Mouse (Mus musculus): ENCODE measurements around the gene Dtd1. TPM values are rescaled to one million over a fixed set of nuclear protein-coding genes. Genes with fewer than 3 reads are reported as not detected.
"Not testable (repeated sequence)": the region's sequence is repeated elsewhere in the genome, so short reads cannot be mapped to it uniquely, and the experiment has no call there.

Gene Dtd1
- polyA plus RNA-seq (2021): 45.8 TPM

DNA sequence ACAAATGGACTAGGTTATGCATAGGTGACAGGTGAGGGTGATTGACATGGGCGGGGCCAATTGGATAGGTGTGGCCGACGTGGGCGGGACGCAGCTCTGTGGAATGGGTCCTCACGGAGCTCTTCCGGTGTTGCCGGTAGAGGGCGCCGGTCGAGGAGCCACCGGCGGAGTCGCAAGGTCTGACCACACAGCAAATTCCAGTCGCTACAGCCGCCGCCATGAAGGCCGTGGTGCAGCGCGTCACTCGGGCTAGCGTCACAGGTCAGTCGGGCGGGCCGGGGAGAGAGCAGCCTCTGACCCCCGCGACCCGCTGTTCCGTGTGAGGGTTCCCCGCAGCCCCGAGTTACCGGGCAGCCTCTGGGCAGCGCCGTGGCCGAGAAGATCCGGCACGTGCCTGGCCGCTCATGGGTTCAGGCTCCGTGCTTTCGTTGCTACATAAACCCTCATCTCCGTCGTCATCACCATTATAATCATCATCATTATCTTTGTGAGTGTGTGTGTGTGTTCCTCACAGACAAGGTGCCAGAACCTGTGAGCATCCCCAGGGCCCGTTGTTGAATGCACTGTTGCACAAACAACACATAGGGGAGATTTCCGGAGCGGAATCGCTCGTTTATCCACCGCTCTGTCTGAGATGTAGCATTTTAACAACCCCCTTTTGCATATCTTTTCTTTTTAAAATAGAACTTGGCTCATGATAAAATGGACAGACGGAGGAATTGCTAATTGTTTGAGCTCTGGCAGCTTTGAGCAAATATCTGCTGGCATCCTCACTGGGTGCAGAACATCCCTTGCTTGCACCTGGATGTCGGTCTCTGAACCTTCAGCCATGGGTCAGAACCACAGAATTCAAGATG, at the start of gene Dtd1:
Gene Dtd1, plus strand, starts transcription at position 67 of the 857 bp plus-strand sequence.
- ATAC-seq: peak; percentile 96
- ChIA-PET POLR2A (no interaction called here), CTCF (interaction anchor here (0.7 to 1.8 kb wide), 5 partner anchors 13 to 560 kb away, joined by 3 to 9 read pairs (median 3); no protein-coding TSS in a partner anchor)
- in situ Hi-C loops (cut with MboI; ENCODE audit: low pct_unique_long_range_greater_than_20kb): loop anchor here (25.0 kb wide), 1 partner anchor 1312 kb away; the partner anchor contains the start of gene Naa20
- peak; percentile 98 for TF ChIP-seq CTCF (IDR thresholded peaks at IDR 0.05)
- no peak for DNase-seq (ENCODE audit: low read depth, low spot score)
- no peaks in the 10 kb centered on the region for H3K27me3 ChIP-seq

DNA sequence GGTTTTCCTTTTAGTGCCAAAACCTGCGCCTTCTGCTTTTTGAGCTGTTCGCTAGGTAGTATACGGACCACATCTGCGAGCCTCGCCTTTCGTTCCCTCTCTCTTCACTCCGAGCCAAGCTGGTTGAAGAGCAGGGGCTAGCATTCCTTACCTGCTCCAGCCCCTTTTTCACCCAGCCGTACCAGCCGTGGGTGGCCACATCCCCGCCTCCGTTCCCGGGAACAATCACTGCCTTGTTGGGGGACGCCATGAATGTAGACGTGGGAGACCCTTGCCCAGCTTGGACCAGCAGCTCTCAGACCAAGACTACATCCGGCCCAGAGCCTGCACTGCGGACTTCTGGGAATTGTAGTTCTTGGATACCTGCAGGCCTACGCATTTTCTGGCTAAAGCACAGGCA, 49.2 kb upstream of the Dtd1 start, which contains the start of gene Rbbp9:
Gene Rbbp9, minus strand, starts transcription at position 341 of the 400 bp plus-strand sequence.
- DNase-seq (ENCODE audit: low read depth, low spot score) (no peak), ATAC-seq (peak; percentile 79)
- no peaks in the 10 kb centered on the region for H3K27me3 ChIP-seq
- POLR2A ChIA-PET: interaction anchor here (0.8 to 1.9 kb wide), 2 partner anchors 11 to 92 kb away, joined by 3 to 4 read pairs; no protein-coding TSS in a partner anchor
- CTCF ChIA-PET: no interaction called here
- TF ChIP-seq CTCF (IDR thresholded peaks at IDR 0.05): no peak
- in situ Hi-C loops (cut with MboI; ENCODE audit: low pct_unique_long_range_greater_than_20kb): no loop called here

DNA sequence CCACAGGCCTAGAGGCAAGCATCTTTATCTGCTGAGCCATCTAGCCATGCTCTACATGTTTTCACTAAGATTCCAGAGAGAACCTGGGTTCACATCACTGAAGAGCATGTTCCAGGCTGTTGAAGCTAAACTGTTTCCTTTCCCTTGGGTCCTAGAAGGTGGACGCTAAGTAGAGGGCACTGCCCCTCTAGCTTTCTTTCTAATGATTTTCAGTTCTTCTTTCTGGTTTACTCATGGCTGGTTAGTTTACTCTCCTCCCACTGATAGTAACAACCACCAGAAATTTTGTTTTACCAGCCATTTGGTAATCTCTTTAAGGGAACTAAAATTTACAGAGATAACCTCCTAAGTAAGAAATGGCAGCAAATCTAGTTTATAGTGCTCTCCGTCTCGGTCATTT, 45.8 kb upstream of the Dtd1 start:
- no peak for TF ChIP-seq CTCF (IDR thresholded peaks at IDR 0.05)
- DNase-seq (ENCODE audit: low read depth, low spot score): no peak
- ATAC-seq: no peak
- in situ Hi-C loops (cut with MboI; ENCODE audit: low pct_unique_long_range_greater_than_20kb): no loop called here
- H3K27me3 ChIP-seq: no peaks in the 10 kb centered on the region
- CTCF ChIA-PET: no interaction called here
- POLR2A ChIA-PET: interaction anchor here (0.6 kb wide), 1 partner anchor 394 kb away, joined by 4 read pairs; no protein-coding TSS in a partner anchor

DNA sequence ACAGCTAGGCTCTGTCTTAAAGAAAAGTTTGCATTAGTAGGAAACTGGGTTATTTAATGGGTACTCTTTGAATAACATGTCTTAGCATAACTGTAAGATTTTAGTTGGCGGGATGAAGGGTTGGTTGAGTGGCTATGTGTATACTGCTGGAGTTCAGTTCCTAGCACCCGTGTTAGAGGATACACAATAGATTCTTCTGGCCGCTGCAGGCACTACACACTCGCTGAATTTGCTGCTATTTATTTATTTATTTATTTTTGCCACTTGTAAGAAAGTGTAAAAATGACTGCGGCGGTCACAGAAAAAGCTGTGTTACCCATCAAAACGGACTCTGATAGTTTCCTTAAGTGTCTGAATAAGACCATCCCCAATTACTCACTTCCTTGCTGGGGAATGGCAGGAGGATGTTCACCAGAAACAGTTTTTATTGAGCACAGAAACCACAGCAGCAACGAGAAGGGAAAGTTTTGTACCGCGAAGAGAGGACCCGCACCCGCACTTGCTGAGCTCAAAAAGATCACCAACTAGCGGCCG, 44.3 kb upstream of the Dtd1 start:
- in situ Hi-C loops (cut with MboI; ENCODE audit: low pct_unique_long_range_greater_than_20kb): no loop called here
- TF ChIP-seq CTCF (IDR thresholded peaks at IDR 0.05): no peak
- POLR2A ChIA-PET: interaction anchor here (0.5 kb wide), 1 partner anchor 19 kb away, joined by 6 read pairs; no protein-coding TSS in a partner anchor
- ATAC-seq (peak; percentile 18), DNase-seq (ENCODE audit: low read depth, low spot score) (no peak)
- CTCF ChIA-PET: no interaction called here
- H3K27me3 ChIP-seq: no peaks in the 10 kb centered on the region

DNA sequence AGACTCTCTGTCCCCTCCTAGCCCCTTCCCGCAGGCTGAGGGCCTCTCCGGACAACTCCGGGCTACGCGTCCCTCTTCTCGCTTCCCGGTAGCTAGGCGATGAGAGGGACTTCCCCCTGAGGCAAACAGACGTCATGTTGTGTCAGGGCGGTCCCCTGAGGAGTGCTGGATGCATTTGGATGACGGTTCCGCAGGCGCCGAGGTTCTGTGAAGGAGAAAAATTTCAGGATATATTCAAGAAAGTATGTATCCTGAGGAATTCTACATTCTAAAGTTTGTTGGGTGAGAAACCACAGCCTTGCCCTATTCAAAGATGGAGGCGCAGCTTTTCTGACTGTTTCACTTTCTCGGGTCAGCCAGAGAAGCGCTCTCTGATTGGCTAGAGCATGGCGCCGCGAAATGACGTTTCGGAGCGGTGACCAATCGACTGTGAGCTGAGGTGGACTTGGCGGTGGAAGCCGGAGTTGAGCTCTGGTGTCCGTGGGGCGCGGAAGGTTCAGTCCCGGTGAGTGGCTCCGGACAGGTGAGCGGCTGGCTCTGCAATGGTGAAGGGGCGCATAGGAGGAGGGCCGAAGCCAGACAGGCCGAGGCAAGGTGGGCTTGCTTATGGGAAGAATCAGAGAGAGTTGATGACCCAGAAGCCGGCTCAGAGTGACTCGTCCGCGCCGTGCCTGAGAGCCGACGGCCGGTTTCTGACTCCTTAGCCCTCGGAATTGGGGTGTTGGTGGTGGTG, 43.7 kb upstream of the Dtd1 start, which contains the start of gene Sec23b:
Gene Sec23b, plus strand, starts transcription at position 410 of the 733 bp plus-strand sequence.
- DNase-seq (ENCODE audit: low read depth, low spot score) (peak; percentile 86), ATAC-seq (peak; percentile 97)
- ChIA-PET CTCF (no interaction called here), POLR2A (interaction anchor here (0.5 to 1.4 kb wide), 2 partner anchors 9 to 18 kb away, joined by 3 to 6 read pairs; no protein-coding TSS in a partner anchor)
- in situ Hi-C loops (cut with MboI; ENCODE audit: low pct_unique_long_range_greater_than_20kb): no loop called here
- TF ChIP-seq CTCF (IDR thresholded peaks at IDR 0.05): no peak
- H3K27me3 ChIP-seq: no peaks in the 10 kb centered on the region

DNA sequence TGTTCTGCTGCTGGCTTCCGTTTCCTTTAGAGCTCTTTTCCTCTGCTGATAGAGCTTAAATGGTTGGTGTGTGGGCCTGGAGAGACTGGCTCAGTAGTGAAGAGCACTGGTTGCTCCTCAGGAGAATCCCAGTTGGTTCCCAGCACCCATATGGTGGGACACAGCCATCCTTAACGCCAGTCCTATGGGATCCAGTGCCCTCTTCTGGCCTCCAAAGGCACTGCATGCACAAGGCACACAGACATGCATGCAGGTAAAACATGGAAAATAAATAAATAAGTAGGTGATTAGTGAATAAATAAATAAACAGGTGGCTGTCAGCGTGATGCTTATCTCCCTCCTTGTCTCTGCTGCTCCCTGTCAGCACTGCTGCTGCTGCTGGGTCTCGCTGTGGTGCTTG, 11.0 kb upstream of the Dtd1 start:
- in situ Hi-C loops (cut with MboI; ENCODE audit: low pct_unique_long_range_greater_than_20kb): loop anchor here (25.0 kb wide), 1 partner anchor 1324 kb away; the partner anchor contains the start of gene Naa20
- no peak for DNase-seq (ENCODE audit: low read depth, low spot score)
- peak; percentile 54 for TF ChIP-seq CTCF (IDR thresholded peaks at IDR 0.05)
- ATAC-seq: no peak
- CTCF ChIA-PET: interaction anchor here (0.7 to 1.4 kb wide), 2 partner anchors 9 to 13 kb away, joined by 3 to 4 read pairs; no protein-coding TSS in a partner anchor
- no peaks in the 10 kb centered on the region for H3K27me3 ChIP-seq
- POLR2A ChIA-PET: no interaction called here

DNA sequence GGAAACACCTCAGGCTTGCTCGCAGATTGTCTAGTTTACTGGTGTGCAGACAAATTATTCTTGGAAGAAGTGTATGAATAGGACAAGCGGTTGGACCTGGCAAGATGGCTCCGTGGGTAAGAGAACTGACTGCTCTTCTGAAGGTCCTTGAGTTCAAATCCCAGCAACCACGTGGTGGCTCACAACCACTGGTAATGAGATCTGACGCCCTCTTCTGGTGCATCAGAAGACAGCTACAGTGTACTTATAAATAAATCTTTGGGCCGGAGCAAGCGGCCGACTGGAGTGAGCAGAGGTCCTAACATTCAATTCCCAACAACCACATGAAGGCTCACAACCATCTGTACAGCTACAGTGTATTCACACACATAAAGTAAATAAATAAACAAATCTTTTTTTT, 6.7 kb upstream of the Dtd1 start:
- DNase-seq (ENCODE audit: low read depth, low spot score); H3K27me3 ChIP-seq; CTCF ChIA-PET; ATAC-seq; POLR2A ChIA-PET: not testable (repeated sequence)
- in situ Hi-C loops (cut with MboI; ENCODE audit: low pct_unique_long_range_greater_than_20kb): loop anchor here (25.0 kb wide), 1 partner anchor 1319 kb away; the partner anchor contains the start of gene Naa20
- peak; percentile 34 for TF ChIP-seq CTCF (IDR thresholded peaks at IDR 0.05)

DNA sequence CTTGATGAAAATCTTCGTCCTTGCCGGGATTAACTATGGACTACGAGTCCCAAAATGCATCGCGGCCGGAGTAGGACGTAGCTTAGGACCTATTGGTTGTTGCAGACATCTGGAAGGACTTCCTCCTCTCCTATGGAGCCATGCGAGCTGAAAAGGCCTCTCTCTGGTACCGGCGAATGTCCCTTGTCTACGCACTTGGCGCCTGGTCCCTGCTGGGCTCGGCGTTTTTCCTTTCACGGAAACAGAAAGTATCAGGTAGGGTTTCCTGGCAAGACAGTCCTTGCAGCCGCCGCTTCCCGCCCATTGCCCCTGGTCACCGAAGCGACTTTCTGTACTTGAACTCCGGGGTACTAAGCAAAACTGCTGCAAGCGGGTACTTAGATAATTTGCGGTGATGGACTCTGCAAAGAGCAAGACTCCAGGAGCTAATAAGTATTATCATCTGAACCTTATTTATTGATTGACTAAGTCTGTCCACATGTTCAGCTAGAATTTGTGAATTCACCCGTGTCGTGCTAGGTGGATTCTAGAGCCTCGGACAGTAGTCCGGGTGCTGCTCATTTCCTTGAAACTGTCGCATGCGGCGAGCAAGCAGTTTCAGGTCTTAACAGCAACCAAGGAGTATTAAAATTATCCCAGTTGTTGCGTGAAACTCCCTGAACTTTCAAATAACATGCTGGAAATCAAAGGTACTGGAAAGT, 5.6 kb upstream of the Dtd1 start, which contains the start of gene Smim26:
Gene Smim26, plus strand, starts transcription at position 104 of the 701 bp plus-strand sequence.
- H3K27me3 ChIP-seq: no peaks in the 10 kb centered on the region
- no peak for DNase-seq (ENCODE audit: low read depth, low spot score)
- ChIA-PET CTCF (no interaction called here), POLR2A (no interaction called here)
- in situ Hi-C loops (cut with MboI; ENCODE audit: low pct_unique_long_range_greater_than_20kb): loop anchor here (25.0 kb wide), 1 partner anchor 1318 kb away; the partner anchor contains the start of gene Naa20
- ATAC-seq: peak; percentile 98
- no peak for TF ChIP-seq CTCF (IDR thresholded peaks at IDR 0.05)

DNA sequence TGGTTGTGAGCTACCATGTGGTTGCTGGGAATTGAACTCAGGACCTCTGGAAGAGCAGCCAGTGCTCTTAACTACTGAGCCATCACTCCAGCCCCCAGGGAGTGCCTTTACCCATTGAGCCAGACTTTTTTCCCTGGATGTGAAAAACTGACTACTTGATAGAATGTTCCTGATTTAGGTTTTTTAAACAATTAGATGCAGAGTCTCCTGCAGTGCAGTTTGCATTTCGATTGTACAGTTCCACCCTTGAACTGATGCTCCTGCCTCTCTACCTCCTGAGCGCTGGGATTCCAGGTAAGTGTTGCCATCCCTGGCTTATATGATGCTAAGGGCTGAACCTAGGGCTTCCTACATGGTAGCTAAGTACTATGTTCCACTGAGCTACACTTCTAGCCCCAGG, 1.7 kb upstream of the Dtd1 start:
- H3K27me3 ChIP-seq: no peaks in the 10 kb centered on the region
- ATAC-seq: no peak
- in situ Hi-C loops (cut with MboI; ENCODE audit: low pct_unique_long_range_greater_than_20kb): loop anchor here (25.0 kb wide), 1 partner anchor 1314 kb away; the partner anchor contains the start of gene Naa20
- DNase-seq (ENCODE audit: low read depth, low spot score): no peak
- CTCF ChIA-PET: no interaction called here
- POLR2A ChIA-PET: no interaction called here
- no peak for TF ChIP-seq CTCF (IDR thresholded peaks at IDR 0.05)

Data from Patski (cell line).